Mouse (Mus musculus): ENCODE measurements around the gene Smyd1. TPM values are rescaled to one million over a fixed set of nuclear protein-coding genes. Genes with fewer than 3 reads are reported as not detected.

Smyd1 gene
- not detected in 2 replicates for total RNA-seq (2014; fragmentation: Nextera tagmentation)
- not detected in 2 replicates for total RNA-seq (2017)

DNA sequence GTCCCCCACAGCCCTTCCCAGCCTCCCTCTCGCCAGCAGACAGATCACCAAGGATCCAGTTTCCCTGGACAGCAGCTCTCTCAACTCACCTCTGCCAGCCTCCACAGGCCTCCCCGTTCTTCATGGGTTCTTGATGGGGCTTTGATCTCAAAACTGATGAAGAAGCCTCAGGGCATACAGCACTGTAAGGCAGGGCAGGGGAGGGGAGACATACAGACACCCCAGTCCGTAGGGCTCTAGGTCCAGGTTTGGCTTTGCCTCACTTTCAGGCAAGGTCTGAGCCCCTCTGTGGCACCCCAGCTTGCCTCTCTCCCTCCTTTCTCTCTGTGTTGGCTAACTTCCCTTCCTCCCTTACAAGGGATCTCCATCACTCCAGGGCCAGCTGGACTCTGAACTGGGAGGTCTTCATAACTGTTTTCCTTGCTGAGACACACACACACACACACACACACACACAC, at the start of gene Smyd1:
Gene Smyd1, minus strand, starts transcription at position 408 of the 458 bp plus-strand sequence.
- no peak for ATAC-seq (replicated peaks; ENCODE audit: low FRiP score, low TSS enrichment, poor library complexity, severe bottlenecking)

DNA sequence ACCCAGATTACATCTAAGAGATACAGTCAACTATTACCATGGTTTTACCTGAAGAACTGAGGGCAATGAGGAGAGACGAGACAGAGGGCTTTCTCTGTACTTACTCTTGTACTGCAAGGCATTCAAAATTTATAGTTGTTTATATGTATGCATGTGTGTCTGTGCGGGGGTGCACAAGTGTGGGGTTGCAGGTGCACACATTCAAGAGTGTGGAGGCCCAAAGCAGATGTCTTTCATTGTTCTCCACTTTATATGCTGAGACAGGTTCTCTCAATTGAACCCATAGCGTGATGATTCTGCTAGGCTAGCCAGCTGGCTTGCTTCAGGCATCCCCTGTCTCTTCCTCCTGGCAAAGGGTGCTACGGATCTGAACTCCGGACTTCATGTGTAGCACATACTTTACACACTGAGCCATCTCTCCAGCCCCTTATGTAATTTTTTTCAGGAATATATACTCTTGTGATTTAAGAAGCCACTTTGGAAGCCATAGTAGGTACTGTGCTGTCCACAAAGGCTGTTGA, 49.1 kb upstream of the Smyd1 start:
- no peak for ATAC-seq (replicated peaks; ENCODE audit: low FRiP score, low TSS enrichment, poor library complexity, severe bottlenecking)

DNA sequence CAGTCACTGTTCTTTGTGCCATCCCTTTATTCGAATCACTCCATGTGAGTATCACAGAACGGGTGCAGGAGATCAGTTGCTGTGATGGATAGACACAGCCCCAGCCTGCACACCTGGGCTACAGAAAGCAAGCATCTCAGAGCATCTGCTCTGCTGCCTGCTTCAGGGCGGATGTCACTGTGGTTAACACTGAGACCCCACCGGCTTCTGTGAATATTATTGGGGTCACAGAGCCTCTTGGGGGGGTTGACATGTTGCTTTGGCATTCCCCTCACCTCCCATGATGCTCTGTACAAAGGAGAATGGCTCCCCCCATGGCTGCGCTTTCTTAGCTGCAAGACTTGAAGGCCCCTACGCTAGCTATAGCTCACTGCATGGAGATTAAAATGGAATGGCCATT, 47.4 kb upstream of the Smyd1 start:
- ATAC-seq (replicated peaks; ENCODE audit: low FRiP score, low TSS enrichment, poor library complexity, severe bottlenecking): no peak

GRCm38 (mm10) chr6:71363995-71364394, 42.0 kb upstream of the Smyd1 start:
- no peak for ATAC-seq (replicated peaks; ENCODE audit: low FRiP score, low TSS enrichment, poor library complexity, severe bottlenecking)

GRCm38 (mm10) chr6:71361156-71361670, 39.2 kb upstream of the Smyd1 start:
- no peak for ATAC-seq (replicated peaks; ENCODE audit: low FRiP score, low TSS enrichment, poor library complexity, severe bottlenecking)

- no peak for ATAC-seq (replicated peaks; ENCODE audit: low FRiP score, low TSS enrichment, poor library complexity, severe bottlenecking)
Observed at GRCm38 (mm10) chr6:71360751-71361150, 38.7 kb upstream of the Smyd1 start.

- ATAC-seq (replicated peaks; ENCODE audit: low FRiP score, low TSS enrichment, poor library complexity, severe bottlenecking): no peak
Observed at GRCm38 (mm10) chr6:71360221-71360620, 38.2 kb upstream of the Smyd1 start.

DNA sequence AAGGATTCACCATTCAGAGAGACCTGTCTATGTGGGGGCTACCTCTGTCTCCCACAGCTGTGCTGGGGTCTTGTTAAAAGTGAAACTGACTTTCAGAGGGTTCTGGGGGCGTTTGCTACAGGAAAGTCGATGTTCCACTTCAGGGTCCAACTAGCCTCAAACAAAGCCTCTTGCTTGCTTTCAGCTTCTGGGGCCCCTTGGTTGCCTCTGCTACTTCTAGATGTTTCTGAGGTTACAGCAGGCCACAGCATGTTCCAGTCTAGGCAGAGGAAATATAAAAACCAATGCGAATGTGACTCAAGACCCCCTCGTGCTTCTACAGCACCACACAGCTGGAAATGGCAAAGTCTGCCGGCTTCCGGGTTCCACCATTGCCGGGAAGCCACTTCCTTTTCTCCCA, 35.5 kb upstream of the Smyd1 start:
- no peak for ATAC-seq (replicated peaks; ENCODE audit: low FRiP score, low TSS enrichment, poor library complexity, severe bottlenecking)

DNA sequence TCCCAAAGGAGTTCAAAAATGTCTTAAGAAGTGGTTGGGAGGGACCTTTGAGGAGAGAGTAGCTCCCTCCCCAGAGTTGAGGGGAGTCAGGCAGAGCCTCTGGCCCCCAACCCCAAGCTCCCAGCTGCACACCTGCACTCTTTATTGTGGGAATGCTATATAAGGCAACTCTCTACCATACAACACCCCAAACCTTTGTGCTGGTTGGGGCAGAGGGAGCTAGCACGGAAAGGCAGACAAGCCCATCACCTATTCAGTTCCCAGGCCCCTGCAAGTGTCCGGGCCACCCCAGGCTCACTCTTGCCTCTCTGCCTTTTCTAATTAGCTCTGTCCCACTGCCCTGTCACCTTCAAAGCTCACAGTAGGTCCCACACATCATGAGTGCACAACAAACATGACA, 31.7 kb upstream of the Smyd1 start:
- no peak for ATAC-seq (replicated peaks; ENCODE audit: low FRiP score, low TSS enrichment, poor library complexity, severe bottlenecking)

DNA sequence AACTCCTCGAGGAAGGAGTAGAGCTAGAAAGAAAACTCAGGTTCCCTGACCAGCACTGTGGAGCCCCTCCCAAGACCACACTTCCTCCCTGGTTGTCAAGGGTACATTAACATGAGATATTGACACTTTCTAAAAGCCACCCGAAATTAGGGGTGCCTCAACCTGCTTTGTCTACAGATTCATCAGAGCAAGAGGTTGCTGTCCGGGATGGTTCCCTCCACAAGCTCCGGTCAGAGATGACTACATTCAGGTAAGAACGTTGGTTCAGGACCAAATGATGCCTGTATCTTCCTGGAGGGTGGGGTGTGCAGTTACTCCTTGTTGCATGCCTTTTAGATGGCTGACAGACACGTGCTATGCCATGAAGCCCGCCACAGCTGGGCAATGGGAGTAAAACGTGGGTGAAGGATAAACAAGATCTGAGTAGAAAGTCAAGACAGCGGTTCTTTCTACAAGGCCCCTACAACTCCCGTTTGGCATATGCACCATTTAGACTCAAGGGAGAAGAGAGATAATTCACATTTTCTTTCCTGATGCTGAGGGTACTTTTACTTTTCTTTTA, 30.9 kb upstream of the Smyd1 start:
- ATAC-seq (replicated peaks; ENCODE audit: low FRiP score, low TSS enrichment, poor library complexity, severe bottlenecking): no peak

DNA sequence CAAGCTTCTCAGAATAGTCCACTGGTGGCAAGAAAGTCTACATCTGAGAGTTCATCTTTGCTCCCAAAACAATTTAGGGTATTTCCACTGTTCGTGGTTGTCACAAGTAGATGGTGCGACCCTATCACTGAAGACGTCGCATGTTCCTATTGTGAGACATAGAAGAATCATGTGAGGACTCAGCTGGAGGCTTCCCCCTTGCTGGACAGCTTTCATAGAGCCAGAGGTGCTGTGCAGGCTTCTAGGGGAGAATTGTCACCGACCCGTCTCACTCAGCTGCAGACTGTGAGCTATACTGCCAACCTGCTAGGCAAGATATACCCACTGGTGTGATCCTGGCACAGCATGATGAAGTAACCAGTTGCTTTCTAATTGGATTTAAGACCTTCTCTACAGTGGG, 30.2 kb upstream of the Smyd1 start:
- ATAC-seq (replicated peaks; ENCODE audit: low FRiP score, low TSS enrichment, poor library complexity, severe bottlenecking): no peak

DNA sequence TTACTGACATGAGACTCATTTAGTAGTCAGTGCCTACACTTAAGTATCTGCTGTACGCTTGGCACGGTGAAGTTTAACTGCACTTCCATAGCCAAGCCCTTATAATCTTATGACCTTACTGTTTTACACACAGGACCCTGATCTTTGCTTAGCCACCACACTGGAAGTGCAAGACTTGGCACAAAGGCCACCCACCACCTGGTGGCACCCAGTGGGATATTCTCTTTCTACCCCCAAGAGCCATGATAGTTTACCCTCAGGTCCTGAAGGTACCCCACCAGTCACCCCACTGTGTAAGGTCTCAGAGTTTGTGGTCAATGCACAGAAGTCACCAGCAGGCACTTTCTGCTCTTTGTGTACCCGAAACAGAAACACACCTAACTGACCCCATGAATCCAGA, 29.2 kb upstream of the Smyd1 start:
- no peak for ATAC-seq (replicated peaks; ENCODE audit: low FRiP score, low TSS enrichment, poor library complexity, severe bottlenecking)

GRCm38 (mm10) chr6:71348006-71348405, 26.0 kb upstream of the Smyd1 start:
- ATAC-seq (replicated peaks; ENCODE audit: low FRiP score, low TSS enrichment, poor library complexity, severe bottlenecking): no peak

- ATAC-seq (replicated peaks; ENCODE audit: low FRiP score, low TSS enrichment, poor library complexity, severe bottlenecking): no peak
Observed at GRCm38 (mm10) chr6:71341179-71341578, 19.1 kb upstream of the Smyd1 start.

- no peak for ATAC-seq (replicated peaks; ENCODE audit: low FRiP score, low TSS enrichment, poor library complexity, severe bottlenecking)
Observed at GRCm38 (mm10) chr6:71339351-71339750, 17.3 kb upstream of the Smyd1 start.

DNA sequence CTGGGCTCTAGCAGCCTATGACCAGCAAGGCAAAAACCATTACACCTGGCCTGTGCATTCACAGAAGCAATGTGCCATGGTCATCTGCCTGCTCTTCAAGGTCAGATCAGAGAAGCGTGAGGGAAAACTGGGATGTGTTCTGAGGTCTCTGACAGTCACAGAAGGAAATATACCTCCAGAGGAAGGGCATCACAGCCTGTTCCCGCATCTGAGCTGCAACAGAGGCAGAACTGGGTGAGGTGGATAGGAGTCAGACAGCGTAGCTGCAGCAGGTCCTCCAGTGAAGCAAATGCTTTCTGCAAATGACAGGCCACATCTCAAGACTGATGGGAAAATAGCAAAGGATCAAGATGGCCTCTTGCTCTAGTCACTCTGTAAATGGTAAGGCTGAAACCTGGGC, 16.9 kb upstream of the Smyd1 start:
- ATAC-seq (replicated peaks; ENCODE audit: low FRiP score, low TSS enrichment, poor library complexity, severe bottlenecking): no peak

- no peak for ATAC-seq (replicated peaks; ENCODE audit: low FRiP score, low TSS enrichment, poor library complexity, severe bottlenecking)
Observed at GRCm38 (mm10) chr6:71337666-71338065, 15.6 kb upstream of the Smyd1 start.

GRCm38 (mm10) chr6:71333578-71334273, 11.7 kb upstream of the Smyd1 start:
- ATAC-seq (replicated peaks; ENCODE audit: low FRiP score, low TSS enrichment, poor library complexity, severe bottlenecking): no peak

DNA sequence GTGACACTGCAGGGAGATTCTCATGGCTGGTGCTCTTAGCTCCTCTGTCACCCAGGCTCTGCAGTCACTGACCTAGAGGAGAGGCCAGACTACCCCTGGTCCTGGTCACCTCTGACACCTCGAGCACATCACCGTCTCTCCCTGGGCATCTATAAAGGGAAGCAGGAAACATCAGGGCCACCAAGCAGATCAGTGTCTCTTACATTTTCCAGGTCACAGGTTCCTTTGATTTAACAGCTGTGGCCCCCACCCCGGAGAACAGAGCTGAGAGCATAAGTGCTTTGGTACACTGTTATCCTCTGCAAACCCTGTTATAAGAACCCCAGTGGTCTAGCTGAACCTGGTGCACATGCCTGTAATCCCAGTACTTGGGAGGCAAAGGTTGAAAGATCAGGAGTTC, 11.0 kb upstream of the Smyd1 start:
- no peak for ATAC-seq (replicated peaks; ENCODE audit: low FRiP score, low TSS enrichment, poor library complexity, severe bottlenecking)

- ATAC-seq (replicated peaks; ENCODE audit: low FRiP score, low TSS enrichment, poor library complexity, severe bottlenecking): no peak
Observed at GRCm38 (mm10) chr6:71332236-71332965, 10.4 kb upstream of the Smyd1 start.

Data from megakaryocyte-erythroid progenitor cell, adult 5-6 weeks (primary cell).